Mouse (Mus musculus): Measurements from ENCODE around the gene Cyp2c66. TPM values are rescaled to one million over a fixed set of nuclear protein-coding genes. Genes with fewer than 3 reads are reported as not detected.
"Not testable (repeated sequence)": the region's sequence is repeated elsewhere in the genome, so short reads cannot be mapped to it uniquely, and the experiment has no call there.

Gene Cyp2c66
- total RNA-seq (2015; ENCODE audit: low replicate concordance) (not detected in 2 replicates), total RNA-seq (2017; ENCODE audit: low replicate concordance) (not detected in 2 replicates)

- ATAC-seq (replicated peaks; ENCODE audit: low FRiP score, poor library complexity, severe bottlenecking): no peak
Observed at GRCm38 (mm10) chr19:39113644-39114043, at the start of gene Cyp2c66. Cyp2c66 (plus strand) TSS chr19:39113898.

- ATAC-seq (replicated peaks; ENCODE audit: low FRiP score, poor library complexity, severe bottlenecking): not testable (repeated sequence)
Observed at GRCm38 (mm10) chr19:39098779-39099178, 14.9 kb upstream of the Cyp2c66 start.

- not testable (repeated sequence) for ATAC-seq (replicated peaks; ENCODE audit: low FRiP score, poor library complexity, severe bottlenecking)
Observed at GRCm38 (mm10) chr19:39156836-39157235, 43.1 kb downstream of the Cyp2c66 start.

Other genes starting within 250 kb of the Cyp2c66 start
- gene Hells, start 183.0 kb upstream of the Cyp2c66 start, total RNA-seq (2015; ENCODE audit: low replicate concordance): 11.0 and 23.0 TPM in 2 replicates
- 13.5 and 15.9 TPM in 2 replicates for gene Hells, start 183.0 kb upstream of the Cyp2c66 start, total RNA-seq (2017; ENCODE audit: low replicate concordance)
- gene Cyp2c55, start 106.9 kb upstream of the Cyp2c66 start, total RNA-seq (2015; ENCODE audit: low replicate concordance): not detected in 2 replicates
- not detected in 2 replicates for gene Cyp2c55, start 106.9 kb upstream of the Cyp2c66 start, total RNA-seq (2017; ENCODE audit: low replicate concordance)
- not detected in 2 replicates for gene Cyp2c65, start 52.9 kb upstream of the Cyp2c66 start, total RNA-seq (2015; ENCODE audit: low replicate concordance)
- gene Cyp2c65, start 52.9 kb upstream of the Cyp2c66 start, total RNA-seq (2017; ENCODE audit: low replicate concordance): not detected in 2 replicates
- not detected in 2 replicates for gene Cyp2c29, start 155.5 kb downstream of the Cyp2c66 start, total RNA-seq (2015; ENCODE audit: low replicate concordance)
- not detected in 2 replicates for gene Cyp2c29, start 155.5 kb downstream of the Cyp2c66 start, total RNA-seq (2017; ENCODE audit: low replicate concordance)